Mouse (Mus musculus): ENCODE measurements around the gene Wdr27.

Wdr27 gene

GRCm38 (mm10) chr17:14816107-14816506, 126.9 kb downstream of the Wdr27 start:
- DNase-seq = no peak

GRCm38 (mm10) chr17:14815304-14815703, 127.7 kb downstream of the Wdr27 start:
- no peak for DNase-seq

GRCm38 (mm10) chr17:14812631-14813030, 130.3 kb downstream of the Wdr27 start:
- DNase-seq = no peak

- DNase-seq = no peak
These were observed 130.9 kb downstream of the Wdr27 start for GRCm38 (mm10) chr17:14812033-14812432.

- DNase-seq = no peak
These were observed 136.2 kb downstream of the Wdr27 start for GRCm38 (mm10) chr17:14806808-14807207.

GRCm38 (mm10) chr17:14799243-14799642, 143.7 kb downstream of the Wdr27 start:
- DNase-seq = no peak

GRCm38 (mm10) chr17:14795074-14795473, 147.9 kb downstream of the Wdr27 start:
- no peak for DNase-seq

- no peak for DNase-seq
These were observed 163.6 kb downstream of the Wdr27 start for GRCm38 (mm10) chr17:14779356-14779755.

- no peak for DNase-seq
These were observed 171.6 kb downstream of the Wdr27 start for GRCm38 (mm10) chr17:14771339-14771738.

- DNase-seq = no peak
These were observed 172.6 kb downstream of the Wdr27 start for GRCm38 (mm10) chr17:14770377-14770776.
